Comparison of ENCODE assay signal across 11 mouse cellular contexts in genomic region chr9:107606591-107606990, GRCm38 (mm10). TPM values are rescaled to one million over a fixed set of nuclear protein-coding genes. Genes with fewer than 3 reads are reported as not detected.
DNase-seq lines count a peak whose midpoint lies in the region; ATAC-seq lines count a peak whose summit lies in the region.
"Had no signal": no experiment of that assay in that cellular context is flagged by ENCODE, and none has a peak within 500 bp of the region (broad histone marks: within the 10 kb centered on the region; RNA-seq: fewer than 3 reads in every experiment).

No protein-coding gene starts in this region.

- no peaks in the 10 kb centered on the region for H3K36me3 ChIP-seq in hindbrain, embryonic 14.5 days (replicated peaks; ENCODE audit: control insufficient read depth, insufficient read depth)
- H3K36me3 ChIP-seq in hindbrain, embryonic 16.5 days (ENCODE audit: control insufficient read depth, insufficient read depth, low read length): no peaks in the 10 kb centered on the region
- H3K36me3 ChIP-seq in midbrain, embryonic 14.5 days (ENCODE audit: control insufficient read depth, insufficient read depth, low read length): no peaks in the 10 kb centered on the region
- H3K36me3 ChIP-seq: G1E had no signal

- ATAC-seq in hindbrain, embryonic 14.5 days (ENCODE audit: low FRiP score): no peak
- ATAC-seq in hindbrain, embryonic 16.5 days: no peak
- ATAC-seq in midbrain, embryonic 14.5 days (ENCODE audit: low FRiP score, low TSS enrichment): no peak

- H3K4me1 ChIP-seq in hindbrain, embryonic 14.5 days (replicated peaks; ENCODE audit: control insufficient read depth, insufficient read depth, low read length): peaks cover 25% of the 10 kb centered on the region
- peaks cover 9% of the 10 kb centered on the region for H3K4me1 ChIP-seq in hindbrain, embryonic 16.5 days (ENCODE audit: control insufficient read depth, insufficient read depth, low read depth, low read length)
- peaks cover 21% of the 10 kb centered on the region for H3K4me1 ChIP-seq in midbrain, embryonic 14.5 days (ENCODE audit: control insufficient read depth, insufficient read depth, low read length)

- no peak for DNase-seq in hindbrain, embryonic 14.5 days (ENCODE audit: low spot score)
- DNase-seq in gastrocnemius, postnatal 36 days: peak; percentile 48 to 51
- peak; percentile 69 for DNase-seq in kidney, adult 9 months
- DNase-seq in lung, postnatal 4 days: peak; percentile 54 to 67
- no peak for DNase-seq in ovary, postnatal 14 days (ENCODE audit: low spot score)
- DNase-seq in layer of hippocampus, postnatal 25 days (ENCODE audit: extremely low spot score in 1 of 2, low spot score in 1 of 2): no peak
- DNase-seq in midbrain, embryonic 14.5 days: no peak
- DNase-seq: right cerebral cortex, adult 18-20 months had no signal

- H3K27ac ChIP-seq in hindbrain, embryonic 14.5 days: no peak overlapping the region
- no peak overlapping the region for H3K27ac ChIP-seq in hindbrain, embryonic 16.5 days (ENCODE audit: low read depth, low read length)
- no peak overlapping the region for H3K27ac ChIP-seq in midbrain, embryonic 14.5 days (replicated peaks; ENCODE audit: low read depth, low read length)
- H3K27ac ChIP-seq: liver, embryonic 14.5 days had no signal

- no peak overlapping the region for H3K4me3 ChIP-seq in hindbrain, embryonic 14.5 days (replicated peaks; ENCODE audit: low read length)
- no peak overlapping the region for H3K4me3 ChIP-seq in hindbrain, embryonic 16.5 days (ENCODE audit: low read length)
- no peak overlapping the region for H3K4me3 ChIP-seq in midbrain, embryonic 14.5 days (replicated peaks; ENCODE audit: low read depth, low read length)

- intact Hi-C loops in gastrocnemius, postnatal 36 days (cut with DNase I): no loop called here

- 0 out of 2 replicates have a peak overlapping the region, but pooled peaks have one; percentile 20 for H3K9ac ChIP-seq in hindbrain, embryonic 14.5 days
- H3K9ac ChIP-seq in hindbrain, embryonic 16.5 days (ENCODE audit: low read depth, low read length): no peak overlapping the region
- H3K9ac ChIP-seq in midbrain, embryonic 14.5 days (replicated peaks; ENCODE audit: low read length): no peak overlapping the region
- H3K9ac ChIP-seq: liver, embryonic 14.5 days had no signal

- no peaks in the 10 kb centered on the region for H3K27me3 ChIP-seq in hindbrain, embryonic 14.5 days (ENCODE audit: control insufficient read depth, insufficient read depth, low read length)
- H3K27me3 ChIP-seq in hindbrain, embryonic 16.5 days (replicated peaks; ENCODE audit: control insufficient read depth, insufficient read depth, low read length): no peaks in the 10 kb centered on the region; the same call in 1 of the 2 replicates
- H3K27me3 ChIP-seq in midbrain, embryonic 14.5 days (ENCODE audit: control insufficient read depth, insufficient read depth, low read length): no peaks in the 10 kb centered on the region

- H3K4me2 ChIP-seq in hindbrain, embryonic 14.5 days (replicated peaks): no peak overlapping the region; the same call in 1 of the 2 replicates
- no peak overlapping the region for H3K4me2 ChIP-seq in hindbrain, embryonic 16.5 days (ENCODE audit: low read length)
- H3K4me2 ChIP-seq in midbrain, embryonic 14.5 days (ENCODE audit: low read length): no peak overlapping the region

- H3K9me3 ChIP-seq in hindbrain, embryonic 14.5 days (ENCODE audit: control insufficient read depth, low read length): no peaks in the 10 kb centered on the region
- no peaks in the 10 kb centered on the region for H3K9me3 ChIP-seq in hindbrain, embryonic 16.5 days (ENCODE audit: control insufficient read depth, low read length)
- H3K9me3 ChIP-seq in midbrain, embryonic 14.5 days (ENCODE audit: control insufficient read depth, low read length): no peaks in the 10 kb centered on the region
- H3K9me3 ChIP-seq: G1E had no signal

- 26% methylated on average over 9 of the region's 9 CpGs for WGBS in hindbrain, embryonic 14.5 days
- WGBS in hindbrain, embryonic 16.5 days: 20% methylated on average over 9 of the region's 9 CpGs
- WGBS in midbrain, embryonic 14.5 days: 20% methylated on average over 9 of the region's 9 CpGs

RNA-seq across cellular contexts. Expression of gene Sema3b, which starts 2.4 kb away (rescaled TPM):
- 4.2 and 4.5 TPM in 2 replicates for polyA plus RNA-seq in hindbrain, embryonic 14.5 days (2014; fragmentation: Nextera tagmentation; extraction: Ambion mirVana)
- polyA plus RNA-seq in hindbrain, embryonic 16.5 days (2015; fragmentation: Nextera tagmentation; extraction: Ambion mirVana): 5.6 and 7.0 TPM in 2 replicates
- 10 to 100 TPM; 13.1 to 17.5 TPM for total RNA-seq in gastrocnemius, postnatal 36 days (2021)
- 1 to 10 TPM; 2.2 to 2.7 TPM for total RNA-seq in layer of hippocampus, postnatal 25 days (2021)
- 1.5 and 3.2 TPM in 2 replicates for polyA plus RNA-seq in midbrain, embryonic 14.5 days (2014; fragmentation: Nextera tagmentation; extraction: Ambion mirVana)
- polyA plus RNA-seq: G1E had no signal

RNA-seq across cellular contexts. Expression of gene Ifrd2, which starts 19.1 kb away (rescaled TPM):
- polyA plus RNA-seq in hindbrain, embryonic 14.5 days (2014; fragmentation: Nextera tagmentation; extraction: Ambion mirVana): 11.2 and 16.5 TPM in 2 replicates
- 13.5 and 16.9 TPM in 2 replicates for polyA plus RNA-seq in hindbrain, embryonic 16.5 days (2015; fragmentation: Nextera tagmentation; extraction: Ambion mirVana)
- 10 to 100 TPM; 48.2 to 55.8 TPM for total RNA-seq in gastrocnemius, postnatal 36 days (2021)
- total RNA-seq in layer of hippocampus, postnatal 25 days (2021): 10 to 100 TPM; 11.8 to 16.8 TPM
- polyA plus RNA-seq in midbrain, embryonic 14.5 days (2014; fragmentation: Nextera tagmentation; extraction: Ambion mirVana): 14.5 and 15.7 TPM in 2 replicates

RNA-seq across cellular contexts. Expression of gene Hyal3, which starts 26.0 kb away (rescaled TPM):
- 0.96 and 1.2 TPM in 2 replicates for polyA plus RNA-seq in hindbrain, embryonic 14.5 days (2014; fragmentation: Nextera tagmentation; extraction: Ambion mirVana)
- polyA plus RNA-seq in hindbrain, embryonic 16.5 days (2015; fragmentation: Nextera tagmentation; extraction: Ambion mirVana): 2.7 and 2.9 TPM in 2 replicates
- total RNA-seq in gastrocnemius, postnatal 36 days (2021): under 1 TPM; 0.23 to 0.27 TPM
- 1 to 10 TPM; 1.4 to 1.9 TPM for total RNA-seq in layer of hippocampus, postnatal 25 days (2021)
- 0.89 and 1.4 TPM in 2 replicates for polyA plus RNA-seq in midbrain, embryonic 14.5 days (2014; fragmentation: Nextera tagmentation; extraction: Ambion mirVana)

RNA-seq across cellular contexts. Expression of gene Naa80, which starts 27.9 kb away (rescaled TPM):
- 14.4 and 16.4 TPM in 2 replicates for polyA plus RNA-seq in hindbrain, embryonic 14.5 days (2014; fragmentation: Nextera tagmentation; extraction: Ambion mirVana)
- polyA plus RNA-seq in hindbrain, embryonic 16.5 days (2015; fragmentation: Nextera tagmentation; extraction: Ambion mirVana): 17.1 and 22.7 TPM in 2 replicates
- total RNA-seq in gastrocnemius, postnatal 36 days (2021): 10 to 100 TPM; 11.2 to 14.4 TPM
- 10 to 100 TPM; 11.3 to 13.3 TPM for total RNA-seq in layer of hippocampus, postnatal 25 days (2021)
- 14.1 and 18.2 TPM in 2 replicates for polyA plus RNA-seq in midbrain, embryonic 14.5 days (2014; fragmentation: Nextera tagmentation; extraction: Ambion mirVana)

RNA-seq across cellular contexts. Expression of gene Gnai2, which starts 28.6 kb away (rescaled TPM):
- 282 and 291 TPM in 2 replicates for polyA plus RNA-seq in hindbrain, embryonic 14.5 days (2014; fragmentation: Nextera tagmentation; extraction: Ambion mirVana)
- polyA plus RNA-seq in hindbrain, embryonic 16.5 days (2015; fragmentation: Nextera tagmentation; extraction: Ambion mirVana): 302 and 317 TPM in 2 replicates
- total RNA-seq in gastrocnemius, postnatal 36 days (2021): 10 to 100 TPM; 65.2 to 70.5 TPM
- 100 to 1,000 TPM; 208 to 223 TPM for total RNA-seq in layer of hippocampus, postnatal 25 days (2021)
- polyA plus RNA-seq in midbrain, embryonic 14.5 days (2014; fragmentation: Nextera tagmentation; extraction: Ambion mirVana): 284 and 326 TPM in 2 replicates

Comparison
In these comparisons a context has a peak if more than half of its experiments do, and no peak if none do; other contexts are left out.
1. DNase-seq: peak in gastrocnemius, postnatal 36 days (2 of 2), kidney, adult 9 months (single experiment) and lung, postnatal 4 days (2 of 2); none in hindbrain, embryonic 14.5 days (single experiment), ovary, postnatal 14 days (single experiment), layer of hippocampus, postnatal 25 days (0 of 2) and midbrain, embryonic 14.5 days (single experiment).